Mouse (Mus musculus): ENCODE data around the gene B3gnt3. TPM values are rescaled to one million over a fixed set of nuclear protein-coding genes. Genes with fewer than 3 reads are reported as not detected.
"Not testable (repeated sequence)": the region's sequence is repeated elsewhere in the genome, so short reads cannot be mapped to it uniquely, and the experiment has no call there.

B3gnt3 gene
- total RNA-seq, 4 experiments from 2014 or later, result 1.3 to 1.8 (median 1.5) TPM

GRCm38 (mm10) chr8:71711574-71711973 lies 10.0 kb upstream of the B3gnt3 start:
- no peak for DNase-seq (ENCODE audit: low spot score in 2 of 2)

GRCm38 (mm10) chr8:71709800-71710446 lies 8.3 kb upstream of the B3gnt3 start:
- peak; percentile 29 to 41 for DNase-seq (ENCODE audit: low spot score in 2 of 2)

GRCm38 (mm10) chr8:71709134-71709799 lies 7.7 kb upstream of the B3gnt3 start:
- DNase-seq (ENCODE audit: low spot score in 2 of 2), result no peak

- no peak for DNase-seq (ENCODE audit: low spot score in 2 of 2)
Measured at GRCm38 (mm10) chr8:71707874-71708273, 6.3 kb upstream of the B3gnt3 start.

GRCm38 (mm10) chr8:71703400-71703799 lies 1.8 kb upstream of the B3gnt3 start:
- not testable (repeated sequence) for DNase-seq (ENCODE audit: low spot score in 2 of 2)

- no peak for DNase-seq (ENCODE audit: low spot score in 2 of 2)
Measured at GRCm38 (mm10) chr8:71702923-71703322, 1.3 kb upstream of the B3gnt3 start.

GRCm38 (mm10) chr8:71702087-71702432 lies 471 bp upstream of the B3gnt3 start:
- no peak for DNase-seq (ENCODE audit: low spot score in 2 of 2)

GRCm38 (mm10) chr8:71700493-71701269 lies 908 bp downstream of the B3gnt3 start:
- DNase-seq (ENCODE audit: low spot score in 2 of 2), result no peak

- DNase-seq (ENCODE audit: low spot score in 2 of 2), result not testable (repeated sequence)
Measured at GRCm38 (mm10) chr8:71695456-71695855, 6.1 kb downstream of the B3gnt3 start.

- no peak for DNase-seq (ENCODE audit: low spot score in 2 of 2)
Measured at GRCm38 (mm10) chr8:71693166-71694041, 8.2 kb downstream of the B3gnt3 start.

GRCm38 (mm10) chr8:71692509-71692908 lies 9.1 kb downstream of the B3gnt3 start:
- DNase-seq (ENCODE audit: low spot score in 2 of 2), result no peak

GRCm38 (mm10) chr8:71689028-71689427 lies 12.6 kb downstream of the B3gnt3 start, which contains the start of gene Insl3:
TSS of gene Insl3 (plus strand) at chr8:71689214.
- DNase-seq (ENCODE audit: low spot score in 2 of 2), result no peak

GRCm38 (mm10) chr8:71687616-71688015 lies 14.0 kb downstream of the B3gnt3 start:
- no peak for DNase-seq (ENCODE audit: low spot score in 2 of 2)

GRCm38 (mm10) chr8:71686143-71686734 lies 15.3 kb downstream of the B3gnt3 start:
- DNase-seq (ENCODE audit: low spot score in 2 of 2), result no peak

- no peak for DNase-seq (ENCODE audit: low spot score in 2 of 2)
Measured at GRCm38 (mm10) chr8:71685573-71685972, 16.0 kb downstream of the B3gnt3 start.

- DNase-seq (ENCODE audit: low spot score in 2 of 2), result no peak
Measured at GRCm38 (mm10) chr8:71684701-71685100, 16.9 kb downstream of the B3gnt3 start.

GRCm38 (mm10) chr8:71682832-71683231 lies 18.8 kb downstream of the B3gnt3 start:
- DNase-seq (ENCODE audit: low spot score in 2 of 2), result no peak

- DNase-seq (ENCODE audit: low spot score in 2 of 2), result no peak
Measured at GRCm38 (mm10) chr8:71681369-71681915, 20.1 kb downstream of the B3gnt3 start.

GRCm38 (mm10) chr8:71680471-71680870 lies 21.1 kb downstream of the B3gnt3 start:
- no peak for DNase-seq (ENCODE audit: low spot score in 2 of 2)

GRCm38 (mm10) chr8:71679550-71680168 lies 21.9 kb downstream of the B3gnt3 start:
- DNase-seq (ENCODE audit: low spot score in 2 of 2), result no peak

Data from gastrocnemius, adult 8-10 months (tissue).